In the genomic region with DNA sequence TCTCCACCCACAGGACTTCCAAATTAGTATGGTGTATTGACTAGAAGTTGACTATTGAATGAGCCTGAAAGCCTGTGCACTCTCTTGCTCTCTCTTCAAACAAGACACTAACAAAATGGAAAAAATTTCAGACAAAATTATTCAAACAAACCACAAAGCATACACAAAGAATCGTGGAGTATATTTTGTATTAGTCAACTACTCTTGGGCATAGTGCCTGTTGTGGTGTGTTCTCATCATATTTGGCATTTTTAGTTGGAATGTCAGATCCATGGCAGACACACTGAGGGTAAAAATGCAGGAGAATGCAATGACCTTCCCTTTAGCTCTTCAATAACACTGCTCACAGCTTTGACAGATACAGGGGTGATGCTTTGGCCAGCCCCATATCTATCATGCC, we compare ENCODE assay signal across 40 mouse cellular contexts. TPM values are rescaled to one million over a fixed set of nuclear protein-coding genes. Genes with fewer than 3 reads are reported as not detected.
"Had no signal": no experiment of that assay in that cellular context is flagged by ENCODE, and none has a peak within 500 bp of the region (broad histone marks: within the 10 kb centered on the region; RNA-seq: fewer than 3 reads in every experiment).

No protein-coding gene starts in this region.

- DNase-seq: gastrocnemius, adult 2 months; gastrocnemius, postnatal 10 days; gastrocnemius, postnatal 25 days; heart, adult 18-20 months; heart, postnatal 14 days; heart, postnatal 36 days; kidney, adult 18-20 months; kidney, adult 8-10 months; kidney, postnatal 10 days; kidney, postnatal 25 days; kidney, postnatal 4 days; liver; liver, embryonic 13.5 days had no signal

RNA-seq across cellular contexts. Expression of gene Ttc23l, which starts 32.6 kb away (rescaled TPM):
- total RNA-seq: gastrocnemius, adult 2 months; gastrocnemius, postnatal 10 days; gastrocnemius, postnatal 25 days; gastrocnemius, postnatal 4 days; granulocyte monocyte progenitor cell, adult 5-6 weeks; heart, adult 18-20 months; heart, adult 8-10 months; heart, postnatal 14 days; heart, postnatal 36 days; hematopoietic stem cell, adult 5-6 weeks; layer of hippocampus, adult 2 months; layer of hippocampus, postnatal 10 days; layer of hippocampus, postnatal 25 days; left cerebral cortex, adult 2 months; left cerebral cortex, postnatal 14 days; left cerebral cortex, postnatal 36 days had no signal
- polyA plus RNA-seq: heart, embryonic 10.5 days; heart, embryonic 12.5 days; heart, embryonic 14.5 days; heart, embryonic 16.5 days; hindbrain, embryonic 11.5 days; hindbrain, embryonic 14.5 days; hindbrain, embryonic 16.5 days; inflammation-experienced regulatory T-cells, adult 6 months; intestine, embryonic 15.5 days; intestine, postnatal 0 days; kidney, embryonic 14.5 days; kidney, embryonic 16.5 days; limb, embryonic 10.5 days; limb, embryonic 12.5 days; limb, embryonic 14.5 days; liver, embryonic 11.5 days; liver, embryonic 13.5 days; liver, embryonic 15.5 days had no signal
